Mouse (Mus musculus) forebrain, embryonic 12.5 days (tissue): ENCODE measurements around the gene U2surp. TPM values are rescaled to one million over a fixed set of nuclear protein-coding genes. Genes with fewer than 3 reads are reported as not detected.
"Not testable (repeated sequence)": the region's sequence is repeated elsewhere in the genome, so short reads cannot be mapped to it uniquely, and the experiment has no call there.

Experiments
- ATAC-seq: fragments of 200-750 bp; cut with Nextera tagmentation; 2 replicates; pipeline ENCODE4 v1.8.0; 2017; ENCODE audit warnings: moderate TSS enrichment; ENCODE audit not compliant: low FRiP score
- H3K27ac ChIP-seq: fragments of 300-500 bp; sonication (generic); 2 replicates; pipeline ENCODE4 v1.5.1; 2016; ENCODE audit warnings: mild to moderate bottlenecking
- H3K27me3 ChIP-seq: fragments of 300-500 bp; sonication (generic); 2 replicates; pipeline ENCODE4 v1.6.1; 2016; ENCODE audit warnings: mild to moderate bottlenecking
- H3K36me3 ChIP-seq: fragments of 300-500 bp; sonication (generic); replicated peaks from 2 replicates; pipeline ENCODE4 v1.6.1; 2016; ENCODE audit warnings: mild to moderate bottlenecking
- H3K4me1 ChIP-seq: fragments of 300-500 bp; sonication (generic); 2 replicates; pipeline ENCODE4 v1.6.1; 2016
- H3K4me2 ChIP-seq: fragments of 300-500 bp; sonication (generic); 2 replicates; pipeline ENCODE4 v1.6.1; 2016; ENCODE audit warnings: mild to moderate bottlenecking, moderate library complexity
- H3K4me3 ChIP-seq: fragments of 300-500 bp; sonication (generic); replicated peaks from 2 replicates; pipeline ENCODE4 v1.5.1; 2016; ENCODE audit warnings: mild to moderate bottlenecking
- H3K9ac ChIP-seq: fragments of 300-500 bp; sonication (generic); 2 replicates; pipeline ENCODE4 v1.6.1; 2016; ENCODE audit warnings: mild to moderate bottlenecking
- H3K9me3 ChIP-seq: fragments of 300-500 bp; sonication (generic); 2 replicates; pipeline ENCODE4 v1.6.1; 2016
- WGBS: fragments of 180-500 bp; shearing (Covaris S2); methylation state at CpG from one replicate; pipeline ENCODE4 v1.1.7; 2016; 5-methylcytosine and 5-hydroxymethylcytosine counted together
- polyA plus RNA-seq: library from polyadenylated mRNA; unstranded; fragments of >200 nt; fragmentation: Nextera tagmentation; extraction: Ambion mirVana; gene quantifications from 2 replicates; pipeline ENCODE4 v1.2.1, GENCODE M21; 2016

Gene U2surp
- polyA plus RNA-seq, 1 experiment from 2014 or later: 181 TPM

DNA sequence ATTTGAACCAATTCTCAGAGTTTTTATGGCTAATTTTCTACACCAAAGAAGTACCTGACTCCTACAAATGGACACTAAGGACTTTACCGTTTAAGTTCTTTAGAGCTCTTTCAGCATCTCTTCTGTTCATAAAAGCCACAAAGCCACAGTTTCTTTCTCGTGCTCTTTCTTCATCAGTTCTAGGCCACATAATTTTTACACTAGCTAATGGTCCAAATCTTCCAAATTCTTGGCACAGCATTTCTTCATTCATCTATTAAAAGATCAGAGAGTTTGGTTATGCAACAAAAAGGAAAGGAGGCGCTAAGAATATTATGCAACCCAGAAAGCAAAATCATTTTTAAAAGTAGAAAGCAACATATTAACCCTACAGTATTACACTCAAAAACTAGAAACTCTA, 21.8 kb downstream of the U2surp start:
- H3K4me3 ChIP-seq: no peak overlapping the region
- H3K36me3 ChIP-seq: peaks cover 38% of the 10 kb centered on the region
- no peaks in the 10 kb centered on the region for H3K9me3 ChIP-seq
- WGBS: 92% methylated on average over 3 of the region's 3 CpGs
- H3K4me1 ChIP-seq: no peaks in the 10 kb centered on the region
- H3K9ac ChIP-seq: no peak overlapping the region
- no peak for ATAC-seq
- no peaks in the 10 kb centered on the region for H3K27me3 ChIP-seq
- H3K4me2 ChIP-seq: no peak overlapping the region
- no peak overlapping the region for H3K27ac ChIP-seq

DNA sequence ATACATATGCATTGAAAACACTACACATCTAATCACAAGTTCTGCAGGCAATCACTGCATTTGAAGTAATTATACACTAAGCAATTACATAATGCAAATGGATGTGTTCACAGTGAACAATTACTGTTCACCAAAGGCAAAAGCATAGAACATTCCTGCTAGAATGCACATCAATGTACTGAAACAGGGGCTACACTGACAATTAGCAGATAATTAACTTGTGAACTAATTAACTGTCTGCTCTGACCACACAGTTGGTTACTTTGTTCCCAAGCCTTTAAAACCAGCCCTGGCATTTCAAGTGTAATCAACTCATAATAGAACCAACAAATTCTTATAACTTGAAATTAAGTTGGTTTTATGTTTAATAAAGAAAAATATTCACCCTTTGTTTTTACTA, 22.9 kb downstream of the U2surp start:
- peaks cover 42% of the 10 kb centered on the region for H3K36me3 ChIP-seq
- no peak overlapping the region for H3K9ac ChIP-seq
- ATAC-seq: no peak
- no peak overlapping the region for H3K4me2 ChIP-seq
- no peaks in the 10 kb centered on the region for H3K27me3 ChIP-seq
- H3K27ac ChIP-seq: no peak overlapping the region
- H3K4me1 ChIP-seq: no peaks in the 10 kb centered on the region
- no peak overlapping the region for H3K4me3 ChIP-seq
- H3K9me3 ChIP-seq: no peaks in the 10 kb centered on the region

DNA sequence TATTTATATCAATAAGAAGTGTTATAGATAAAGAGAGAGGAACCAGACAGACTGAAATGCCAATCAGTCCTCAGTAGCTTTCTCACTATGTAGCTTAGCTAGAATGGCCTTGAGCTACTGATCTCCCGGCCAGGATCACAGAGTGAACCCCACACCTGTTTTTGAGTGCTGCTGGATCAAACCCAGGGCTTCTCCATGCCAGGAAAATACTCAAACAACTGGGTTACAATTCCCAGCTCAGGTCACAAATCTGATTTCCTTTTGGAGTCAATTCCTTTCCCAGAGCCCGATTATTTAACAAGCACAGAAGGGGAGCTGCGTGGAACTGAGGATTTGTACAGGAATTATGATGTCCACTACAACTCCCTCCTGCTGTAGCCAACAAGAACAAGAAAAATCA, 31.8 kb downstream of the U2surp start:
- 96% methylated on average over 3 of the region's 3 CpGs for WGBS

DNA sequence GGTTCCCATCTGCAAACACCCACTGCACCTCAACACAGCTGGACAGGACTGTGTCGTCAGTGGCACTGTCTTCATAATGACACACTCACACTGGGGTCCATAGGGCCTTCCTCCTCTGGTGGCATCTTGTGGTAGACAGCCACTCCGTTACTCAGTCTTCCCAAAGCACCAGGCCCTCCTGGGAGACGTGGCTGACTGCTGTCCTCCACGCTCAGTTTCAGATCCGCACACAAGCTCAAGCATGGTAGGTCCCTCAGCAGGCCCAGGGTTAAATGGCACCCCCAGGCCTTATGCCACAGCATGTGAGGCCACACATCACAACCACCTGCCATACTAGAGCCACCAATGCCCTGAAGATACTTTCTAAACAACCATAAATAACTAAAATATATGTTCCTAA, 33.4 kb downstream of the U2surp start:
- Histone ChIP-seq H3K4me2 (no peak overlapping the region), H3K4me1 (no peaks in the 10 kb centered on the region), H3K36me3 (peaks cover 66% of the 10 kb centered on the region), H3K4me3 (no peak overlapping the region), H3K9me3 (no peaks in the 10 kb centered on the region), H3K9ac (no peak overlapping the region), H3K27ac (no peak overlapping the region), H3K27me3 (no peaks in the 10 kb centered on the region)
- no peak for ATAC-seq
- 95% methylated on average over 5 of the region's 5 CpGs for WGBS

More for the DNA sequence above, 31.8 kb downstream of the U2surp start:
- no peaks in the 10 kb centered on the region for H3K4me1 ChIP-seq
- H3K9ac ChIP-seq: no peak overlapping the region
- ATAC-seq: no peak
- no peak overlapping the region for H3K27ac ChIP-seq
- H3K4me2 ChIP-seq: no peak overlapping the region
- no peak overlapping the region for H3K4me3 ChIP-seq
- H3K9me3 ChIP-seq: no peaks in the 10 kb centered on the region
- H3K36me3 ChIP-seq: peaks cover 62% of the 10 kb centered on the region
- no peaks in the 10 kb centered on the region for H3K27me3 ChIP-seq

DNA sequence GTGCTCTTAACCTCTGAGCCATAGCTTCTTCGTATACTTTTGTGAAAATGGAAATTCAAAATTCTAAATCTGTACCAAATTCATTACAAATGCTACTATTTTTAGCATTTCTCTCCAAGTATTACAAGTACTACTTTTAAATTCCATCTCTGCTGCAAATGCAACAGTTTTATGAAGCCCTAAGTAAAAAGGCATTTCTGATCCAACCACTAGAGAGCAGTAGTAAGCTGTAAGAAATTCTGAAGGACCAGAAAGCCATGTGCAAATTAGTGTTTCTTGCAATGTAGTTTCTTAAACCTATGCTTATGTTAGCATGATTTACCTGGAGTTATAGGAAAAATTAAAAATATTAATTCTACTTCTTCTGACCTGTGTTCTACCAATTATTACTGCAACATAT, 38.9 kb downstream of the U2surp start:
- Histone ChIP-seq H3K27me3 (no peaks in the 10 kb centered on the region), H3K9ac (no peak overlapping the region), H3K27ac (no peak overlapping the region), H3K36me3 (peaks cover 60% of the 10 kb centered on the region), H3K4me2 (no peak overlapping the region), H3K4me1 (no peaks in the 10 kb centered on the region), H3K9me3 (no peaks in the 10 kb centered on the region), H3K4me3 (no peak overlapping the region)
- ATAC-seq: no peak
- WGBS: 97% methylated on average over 1 of the region's 1 CpGs

DNA sequence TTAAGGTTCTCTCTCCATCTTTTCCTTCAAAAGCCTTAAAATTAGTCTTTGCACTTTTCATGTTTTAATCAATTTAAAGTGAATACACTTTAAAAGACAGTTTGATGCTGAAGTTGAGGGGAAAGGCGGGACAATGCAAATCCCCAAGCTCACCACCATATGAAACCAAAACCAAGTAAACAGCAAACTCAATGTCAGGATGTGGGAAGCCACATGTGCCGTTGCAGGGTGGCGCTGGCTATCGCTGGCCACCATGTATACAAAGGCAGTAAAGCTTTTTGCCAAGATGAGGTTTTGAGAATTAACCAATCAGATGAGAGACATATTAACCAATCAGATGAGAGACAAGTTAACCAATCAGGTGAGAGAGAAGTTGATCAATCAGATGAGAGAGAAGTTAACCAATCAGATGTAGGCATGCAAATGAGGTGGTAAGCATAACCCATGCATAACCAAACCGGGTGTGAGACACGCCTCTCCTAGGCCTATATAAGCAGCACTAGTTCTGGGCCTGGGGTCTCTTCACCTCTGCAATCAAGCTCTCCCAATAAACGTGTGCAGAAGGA, 42.7 kb downstream of the U2surp start:
- not testable (repeated sequence) for H3K27ac ChIP-seq, H3K27me3 ChIP-seq, H3K9ac ChIP-seq, H3K4me2 ChIP-seq, H3K4me1 ChIP-seq, H3K9me3 ChIP-seq, H3K4me3 ChIP-seq, ATAC-seq
- WGBS: 97% methylated on average over 7 of the region's 7 CpGs
- peaks cover 62% of the 10 kb centered on the region for H3K36me3 ChIP-seq

DNA sequence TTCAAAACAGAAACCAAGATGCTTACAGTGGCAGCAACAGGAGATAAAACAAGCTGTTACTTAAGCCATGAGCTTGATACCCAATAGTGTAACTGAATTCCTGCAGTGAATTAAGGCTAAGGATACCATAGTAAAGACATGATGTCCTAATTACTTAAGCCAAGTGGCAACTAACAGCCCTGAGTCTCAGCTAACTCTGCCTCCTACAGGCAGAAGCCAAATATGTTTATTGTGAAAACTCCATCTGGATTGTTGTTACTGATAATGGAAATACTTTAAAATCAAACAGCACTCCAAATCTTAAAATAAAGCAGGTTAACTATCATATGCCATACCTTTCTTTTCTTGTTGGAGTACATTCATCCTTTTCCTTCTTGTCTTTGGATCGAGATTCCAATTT, 47.8 kb downstream of the U2surp start:
- no peaks in the 10 kb centered on the region for H3K4me1 ChIP-seq
- no peak overlapping the region for H3K9ac ChIP-seq
- H3K27me3 ChIP-seq: no peaks in the 10 kb centered on the region
- ATAC-seq: no peak
- WGBS: 89% methylated on average over 1 of the region's 1 CpGs
- no peak overlapping the region for H3K4me2 ChIP-seq
- no peak overlapping the region for H3K27ac ChIP-seq
- H3K4me3 ChIP-seq: no peak overlapping the region
- peaks cover 53% of the 10 kb centered on the region for H3K36me3 ChIP-seq
- H3K9me3 ChIP-seq: no peaks in the 10 kb centered on the region

DNA sequence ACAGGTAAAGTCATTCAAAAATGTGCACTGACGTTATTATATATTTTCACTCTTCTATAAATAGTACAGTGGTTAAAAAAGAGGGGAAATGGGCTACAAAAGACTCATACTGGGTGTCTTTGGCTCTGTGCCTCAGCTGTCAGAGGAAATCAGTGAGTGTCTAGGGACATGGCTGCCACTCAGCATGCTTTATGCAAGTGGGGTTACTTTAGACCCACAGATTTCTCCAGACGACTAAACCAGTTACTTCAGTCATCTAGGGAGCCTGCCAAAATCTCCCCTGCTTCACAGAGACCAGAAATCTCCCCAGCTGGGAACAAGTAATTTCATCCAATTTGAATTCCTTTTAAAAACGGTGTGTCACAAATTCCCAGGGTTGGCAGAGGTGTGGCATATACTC, 59.9 kb downstream of the U2surp start:
- Histone ChIP-seq H3K27ac (no peak overlapping the region), H3K4me3 (no peak overlapping the region), H3K9ac (no peak overlapping the region), H3K4me1 (no peaks in the 10 kb centered on the region), H3K27me3 (no peaks in the 10 kb centered on the region), H3K4me2 (no peak overlapping the region), H3K36me3 (no peaks in the 10 kb centered on the region), H3K9me3 (no peaks in the 10 kb centered on the region)
- ATAC-seq: no peak
- 78% methylated on average over 3 of the region's 3 CpGs for WGBS

DNA sequence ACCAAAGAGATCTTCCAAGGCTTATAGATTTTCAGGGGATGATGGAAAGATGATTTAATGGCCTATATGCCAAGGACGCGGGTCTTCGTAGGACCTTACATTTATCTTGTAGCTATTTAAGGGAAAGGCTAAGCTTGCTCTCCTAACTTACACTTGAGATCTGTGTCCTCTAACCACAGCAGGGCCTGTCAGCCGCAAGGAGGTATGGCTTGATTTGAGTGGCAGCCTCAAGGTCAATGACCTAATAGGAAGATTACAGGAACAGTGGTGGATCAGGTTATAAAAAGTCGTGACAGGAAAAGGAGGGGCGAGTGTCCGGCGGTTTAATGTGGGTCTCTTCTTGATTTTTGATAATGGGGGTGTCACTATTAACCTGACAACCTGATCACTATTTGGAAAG, 61.2 kb downstream of the U2surp start:
- Histone ChIP-seq H3K4me3 (no peak overlapping the region), H3K9me3 (no peaks in the 10 kb centered on the region), H3K9ac (no peak overlapping the region), H3K4me2 (no peak overlapping the region), H3K27me3 (no peaks in the 10 kb centered on the region), H3K4me1 (no peaks in the 10 kb centered on the region), H3K27ac (no peak overlapping the region), H3K36me3 (no peaks in the 10 kb centered on the region)
- ATAC-seq: no peak
- 96% methylated on average over 8 of the region's 8 CpGs for WGBS

DNA sequence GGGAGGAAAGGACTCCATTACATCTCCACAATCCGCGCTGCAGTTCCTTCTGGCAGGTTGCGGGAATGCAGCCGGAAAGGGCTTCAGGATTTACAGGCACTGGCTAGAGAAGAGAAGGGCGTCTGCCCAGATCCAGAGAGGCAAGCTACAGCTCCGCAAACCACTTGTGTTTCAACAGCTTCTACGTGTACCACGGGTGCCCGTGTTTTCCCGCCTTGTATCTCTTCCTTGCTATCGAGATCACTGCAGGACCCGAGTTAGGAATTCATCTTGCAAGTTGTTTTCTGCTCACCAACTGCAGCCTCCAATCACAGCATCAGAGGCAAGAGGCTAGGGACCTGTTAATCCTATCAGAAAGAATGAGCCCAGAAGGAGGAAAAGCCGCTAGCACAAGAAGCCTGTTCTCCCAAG, 69.5 kb downstream of the U2surp start:
- no peaks in the 10 kb centered on the region for H3K36me3 ChIP-seq
- no peaks in the 10 kb centered on the region for H3K9me3 ChIP-seq
- peaks cover 15% of the 10 kb centered on the region for H3K4me1 ChIP-seq
- peak overlapping the region; percentile 47 for H3K4me2 ChIP-seq
- peak overlapping the region; percentile 21 for H3K4me3 ChIP-seq
- H3K9ac ChIP-seq: no peak overlapping the region
- H3K27me3 ChIP-seq: peaks cover 2% of the 10 kb centered on the region; the same call in 1 of the 2 replicates
- no peak overlapping the region for H3K27ac ChIP-seq
- WGBS: 3% methylated on average over 13 of the region's 13 CpGs
- ATAC-seq: peak; percentile 80

DNA sequence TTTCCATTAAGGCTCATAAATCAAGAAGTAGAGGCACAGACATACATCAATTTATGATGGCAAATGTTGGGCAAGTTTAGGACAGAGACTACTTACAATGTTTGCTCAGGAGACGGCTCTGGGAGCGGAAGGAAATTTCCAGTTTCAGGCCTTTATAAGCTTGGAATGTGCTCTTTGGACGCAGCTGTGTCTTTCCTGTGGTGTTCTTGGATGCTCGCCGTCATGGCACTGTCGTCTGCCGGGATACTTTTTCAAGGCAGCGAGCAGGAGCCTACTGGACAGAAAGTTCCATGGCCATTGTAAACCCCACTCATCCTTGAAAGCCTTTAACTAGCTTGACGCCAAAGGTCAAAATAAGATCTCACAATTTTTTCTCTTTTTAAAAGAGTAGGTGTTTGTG, 73.9 kb downstream of the U2surp start:
- WGBS: 87% methylated on average over 9 of the region's 9 CpGs
- ATAC-seq: no peak

DNA sequence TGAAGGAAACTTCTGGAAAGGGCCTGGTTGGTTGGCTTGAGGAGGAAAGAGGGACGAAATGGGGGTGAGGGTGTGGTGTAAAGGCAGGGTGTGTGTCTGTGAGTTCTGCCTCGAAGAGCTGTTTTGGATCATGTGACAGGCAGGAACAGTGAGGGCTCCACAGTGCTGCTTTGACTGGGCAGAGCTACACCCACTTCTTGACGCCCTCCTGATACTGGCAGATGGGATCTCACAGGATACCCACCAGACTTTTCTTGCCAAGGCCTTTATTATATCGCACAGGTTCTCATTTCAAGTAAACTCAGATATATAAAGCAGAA, 75.5 kb downstream of the U2surp start:
- Histone ChIP-seq H3K36me3 (no peaks in the 10 kb centered on the region), H3K4me2 (no peak overlapping the region)
- 74% methylated on average over 4 of the region's 4 CpGs for WGBS

More for the DNA sequence above, 73.9 kb downstream of the U2surp start:
- peaks cover 2% of the 10 kb centered on the region; the same call in 1 of the 2 replicates for H3K27me3 ChIP-seq
- no peak overlapping the region for H3K4me2 ChIP-seq
- no peaks in the 10 kb centered on the region for H3K36me3 ChIP-seq
- H3K4me3 ChIP-seq: no peak overlapping the region
- H3K4me1 ChIP-seq: peaks cover 13% of the 10 kb centered on the region
- H3K9me3 ChIP-seq: no peaks in the 10 kb centered on the region
- no peak overlapping the region for H3K27ac ChIP-seq
- no peak overlapping the region for H3K9ac ChIP-seq

DNA sequence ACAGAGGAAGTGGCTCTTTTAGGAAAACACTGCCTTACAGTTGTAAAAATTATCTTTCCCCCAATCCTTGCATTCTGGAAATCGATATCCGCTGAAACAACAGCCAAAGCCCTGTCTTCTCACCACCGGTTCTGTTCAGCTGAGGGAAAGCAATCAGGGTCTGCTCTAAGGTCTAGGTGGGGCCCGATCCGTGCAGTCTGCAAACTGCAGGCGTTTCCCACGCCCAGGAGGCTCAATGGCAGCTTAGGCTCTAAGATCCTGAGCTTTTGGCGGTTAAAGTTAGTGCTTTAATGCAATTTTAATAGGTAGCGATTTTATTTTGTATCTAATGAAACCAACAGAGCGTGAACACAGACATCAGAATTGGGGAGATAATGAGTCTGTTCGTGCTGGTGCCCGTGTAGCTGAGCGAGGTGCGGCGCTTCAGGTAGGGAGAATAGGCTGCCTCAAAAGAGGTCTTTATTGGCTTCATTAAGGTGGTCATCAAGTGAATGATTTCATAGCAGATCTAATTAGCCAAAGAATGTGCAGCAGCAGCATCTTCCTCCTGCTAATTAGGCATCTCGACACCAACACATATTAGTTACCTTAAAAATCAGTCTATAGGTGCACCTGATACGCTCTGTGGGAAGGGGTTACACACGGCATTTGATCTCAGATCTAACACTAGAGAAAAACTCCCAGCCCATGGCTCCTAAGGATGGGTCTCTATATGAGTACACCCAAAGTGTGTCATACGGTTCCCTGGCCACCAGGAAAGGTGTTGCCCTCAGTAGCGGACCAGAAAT, 76.1 kb downstream of the U2surp start:
- no peaks in the 10 kb centered on the region for H3K4me1 ChIP-seq
- peak; percentile 48; the same call in 1 of the 2 replicates for ATAC-seq
- no peak overlapping the region for H3K9ac ChIP-seq
- no peaks in the 10 kb centered on the region for H3K9me3 ChIP-seq
- no peak overlapping the region for H3K4me2 ChIP-seq
- H3K27me3 ChIP-seq: peaks cover 2% of the 10 kb centered on the region; the same call in 1 of the 2 replicates
- H3K27ac ChIP-seq: no peak overlapping the region; the same call in 1 of the 2 replicates
- H3K4me3 ChIP-seq: no peak overlapping the region
- H3K36me3 ChIP-seq: no peaks in the 10 kb centered on the region
- whole genome bisulfite sequencing: 50% methylated on average over 20 of the region's 20 CpGs

More for the DNA sequence above, 75.5 kb downstream of the U2surp start:
- H3K27ac ChIP-seq: no peak overlapping the region; the same call in 1 of the 2 replicates
- H3K4me1 ChIP-seq: no peaks in the 10 kb centered on the region
- ATAC-seq: peak; percentile 37; the same call in 1 of the 2 replicates
- no peak overlapping the region for H3K9ac ChIP-seq
- H3K27me3 ChIP-seq: peaks cover 2% of the 10 kb centered on the region; the same call in 1 of the 2 replicates
- H3K4me3 ChIP-seq: no peak overlapping the region
- no peaks in the 10 kb centered on the region for H3K9me3 ChIP-seq
